Mouse (Mus musculus) megakaryocyte-erythroid progenitor cell, adult 5 weeks (primary cell): ENCODE data around the gene Tor3a. TPM values are rescaled to one million over a fixed set of nuclear protein-coding genes. Genes with fewer than 3 reads are reported as not detected.

ENCODE experiments used
- polyA plus RNA-seq: library from polyadenylated mRNA; stranded (reverse); fragments of >175 nt; gene quantifications from 2 replicates; pipeline ENCODE4 v1.2.3, GENCODE M21; 2012

Tor3a gene
- polyA plus RNA-seq: 23.9 and 44.8 TPM in 2 replicates

DNA sequence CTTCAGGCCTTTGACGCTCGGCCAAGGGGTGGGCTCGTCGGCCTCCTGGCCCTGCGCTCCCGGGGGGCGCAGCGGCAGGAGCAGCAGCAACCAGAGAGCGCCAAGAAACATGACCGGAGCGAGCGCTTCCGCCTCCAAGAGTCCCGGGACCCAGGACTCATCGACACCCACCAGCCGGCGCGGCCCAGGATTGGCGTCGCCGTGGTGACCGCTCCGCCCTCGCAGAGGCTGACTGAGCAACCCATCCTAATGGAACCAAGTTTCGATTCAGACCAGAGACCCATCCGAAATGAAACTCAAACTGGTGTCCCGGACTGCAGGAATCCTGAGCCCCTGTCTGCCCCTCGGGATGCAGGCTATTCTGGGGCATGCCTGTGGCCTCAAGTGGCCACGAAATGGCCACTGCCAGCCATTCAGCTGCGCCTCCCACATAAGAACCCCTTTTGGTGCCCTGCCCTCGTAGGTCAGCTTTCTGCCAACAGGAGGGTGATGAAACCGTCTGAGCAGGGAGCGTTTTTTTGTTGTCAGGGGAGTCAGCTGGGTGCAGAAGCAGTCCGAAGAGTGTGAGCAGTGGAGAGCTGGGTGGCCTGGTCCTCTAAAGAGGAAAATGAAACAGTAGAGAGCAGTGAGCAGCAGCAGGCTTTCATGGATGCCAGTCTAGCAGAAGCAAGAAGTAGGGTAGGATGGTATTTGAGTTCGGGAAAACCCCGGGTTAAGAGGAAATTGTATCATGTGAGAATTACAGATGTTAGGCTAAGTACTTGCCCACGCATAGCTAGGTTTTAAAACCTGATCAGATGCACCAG, at the start of gene Tor3a:
TSS of gene Tor3a (minus strand) at position 162 of the 806 bp plus-strand sequence.

DNA sequence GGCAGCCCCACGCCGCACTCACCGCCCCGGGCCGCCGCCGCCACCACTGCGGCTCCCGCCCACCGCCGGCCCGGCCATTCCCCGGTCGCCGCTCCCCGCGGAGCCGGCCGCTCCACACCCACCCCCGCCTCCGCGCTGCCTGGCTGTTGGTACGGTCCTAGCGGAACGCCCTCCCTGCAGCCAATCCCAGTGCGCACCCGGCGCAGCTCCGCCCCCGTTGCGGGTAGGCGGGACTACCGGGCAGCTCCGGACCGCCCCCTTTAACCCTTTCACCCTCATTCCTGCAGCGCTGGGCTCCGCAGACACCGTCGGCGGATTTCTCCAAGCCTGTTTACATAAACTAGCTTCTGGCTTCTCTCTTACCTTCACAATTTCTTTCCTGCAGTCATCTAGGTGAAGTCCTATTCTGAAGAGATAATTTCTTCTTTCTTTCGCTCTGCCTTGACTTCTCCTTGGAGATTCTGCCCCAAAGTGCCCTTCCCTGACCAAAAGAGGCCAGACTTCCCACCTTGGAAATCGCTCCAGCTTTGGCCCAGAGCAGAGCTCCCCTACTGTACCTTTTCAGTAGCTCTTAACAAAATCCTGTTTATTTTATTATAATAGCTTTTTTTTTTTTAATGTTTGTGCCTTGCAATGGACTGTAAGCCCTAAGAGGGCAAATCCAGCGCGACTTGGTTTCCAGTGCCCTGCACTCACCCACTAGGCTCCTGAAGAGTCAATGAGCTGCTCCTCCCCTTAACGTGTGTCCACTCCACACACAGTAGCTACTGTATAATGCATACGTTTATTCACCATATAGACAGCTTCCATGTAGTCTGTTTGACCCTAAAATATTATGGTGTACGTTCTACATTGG, 45.0 kb upstream of the Tor3a start, which contains the start of gene Fam20b:
TSS of gene Fam20b (minus strand) at position 137 of the 856 bp plus-strand sequence.

Other genes starting within 250 kb of the Tor3a start
- gene Soat1, start 200.0 kb downstream of the Tor3a start, polyA plus RNA-seq: 14.9 and 61.8 TPM in 2 replicates
- 0.27 and 0.50 TPM in 2 replicates for gene Gm10031, start 150.3 kb downstream of the Tor3a start, polyA plus RNA-seq
- gene Abl2, start 115.6 kb downstream of the Tor3a start, polyA plus RNA-seq: 18.2 and 28.4 TPM in 2 replicates
- 9.0 and 9.3 TPM in 2 replicates for gene Fam20b, start 44.7 kb upstream of the Tor3a start, polyA plus RNA-seq
- 0.02 TPM in 2 replicates for gene Angptl1, start 164.2 kb upstream of the Tor3a start, polyA plus RNA-seq